Mouse (Mus musculus): ENCODE results near the gene Nr1i3. TPM values are rescaled to one million over a fixed set of nuclear protein-coding genes. Genes with fewer than 3 reads are reported as not detected.

Nr1i3 gene
- polyA plus RNA-seq, 1 experiment = 0.80 TPM

DNA sequence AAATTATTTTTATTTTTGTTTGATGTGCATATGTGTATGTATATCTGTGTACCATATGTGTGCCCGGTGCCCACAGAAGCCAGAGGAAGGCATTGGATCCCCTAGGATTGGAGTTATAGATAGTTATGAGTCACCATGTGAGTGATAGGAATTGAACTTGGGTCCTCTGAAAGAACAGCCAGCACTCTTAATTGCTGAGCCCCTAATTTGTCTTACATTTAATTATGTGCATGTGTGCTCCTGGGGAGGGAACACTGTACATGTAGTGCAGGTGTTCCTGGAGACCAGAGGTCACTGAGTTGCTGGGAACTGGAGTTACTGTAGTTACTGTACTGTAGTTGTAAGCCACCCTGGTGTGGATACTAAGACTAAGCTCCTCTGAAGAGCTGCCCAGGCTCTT is 13.0 kb upstream of the Nr1i3 start:
- Histone ChIP-seq H3K27ac (ENCODE audit: control insufficient read depth, insufficient read depth, low read depth, low read length, poor library complexity) (no peak overlapping the region), H3K4me3 (replicated peaks; ENCODE audit: control insufficient read depth, low read depth, low read length) (no peak overlapping the region), H3K4me1 (ENCODE audit: control insufficient read depth, insufficient read depth, low read length) (no peaks in the 10 kb centered on the region)
- 85% methylated on average over 1 of the region's 1 CpGs for WGBS
- TF ChIP-seq POLR2A (IDR thresholded peaks at IDR 0.05; ENCODE audit: borderline replicate concordance, control insufficient read depth, low read depth, low read length) (no peak), CTCF (IDR thresholded peaks at IDR 0.05; ENCODE audit: control insufficient read depth, insufficient read depth, low read length) (no peak)

DNA sequence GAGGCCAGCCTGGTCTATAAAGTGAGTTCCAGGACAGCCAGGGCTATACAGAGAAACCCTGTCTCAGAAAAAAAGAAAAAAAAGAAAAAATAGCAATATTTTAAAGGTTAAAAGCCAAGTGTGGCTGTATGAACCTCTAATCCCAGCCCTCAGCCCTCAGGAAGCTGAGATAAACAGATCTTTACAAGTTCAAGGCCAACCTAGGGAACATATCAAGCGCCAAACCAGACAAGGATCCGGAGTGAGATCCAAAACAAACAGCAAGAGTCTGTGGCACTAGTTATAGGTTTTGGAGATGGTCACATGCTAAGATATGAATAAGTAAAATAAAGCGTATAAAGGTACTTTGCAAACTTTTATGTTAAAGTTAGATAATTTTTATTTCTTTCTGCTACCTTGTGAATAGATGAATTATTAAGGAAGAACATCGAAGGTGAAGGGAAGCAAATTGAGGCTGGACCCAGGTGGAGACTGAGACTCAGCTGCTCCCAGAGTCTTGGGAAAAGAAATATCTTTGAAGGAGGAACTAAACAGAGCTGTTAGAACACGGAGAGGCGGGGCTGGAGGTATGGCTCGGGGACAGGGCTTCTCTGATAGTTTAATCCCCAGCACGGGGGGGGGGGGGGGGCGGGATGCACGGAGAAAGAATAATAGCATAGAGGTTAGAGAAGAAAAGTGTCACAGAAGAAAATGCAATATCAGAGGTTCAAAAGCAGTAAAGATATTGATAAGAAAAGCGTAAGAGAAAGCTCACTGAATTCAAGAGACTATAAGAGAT is 10.1 kb upstream of the Nr1i3 start:
- no peak overlapping the region for H3K4me3 ChIP-seq (replicated peaks; ENCODE audit: control insufficient read depth, low read depth, low read length)
- no peak for TF ChIP-seq CTCF (IDR thresholded peaks at IDR 0.05; ENCODE audit: control insufficient read depth, insufficient read depth, low read length)
- TF ChIP-seq POLR2A (IDR thresholded peaks at IDR 0.05; ENCODE audit: borderline replicate concordance, control insufficient read depth, low read depth, low read length) = no peak
- 42% methylated on average over 10 of the region's 11 CpGs for WGBS
- no peak overlapping the region for H3K27ac ChIP-seq (ENCODE audit: control insufficient read depth, insufficient read depth, low read depth, low read length, poor library complexity)
- no peaks in the 10 kb centered on the region for H3K4me1 ChIP-seq (ENCODE audit: control insufficient read depth, insufficient read depth, low read length)

DNA sequence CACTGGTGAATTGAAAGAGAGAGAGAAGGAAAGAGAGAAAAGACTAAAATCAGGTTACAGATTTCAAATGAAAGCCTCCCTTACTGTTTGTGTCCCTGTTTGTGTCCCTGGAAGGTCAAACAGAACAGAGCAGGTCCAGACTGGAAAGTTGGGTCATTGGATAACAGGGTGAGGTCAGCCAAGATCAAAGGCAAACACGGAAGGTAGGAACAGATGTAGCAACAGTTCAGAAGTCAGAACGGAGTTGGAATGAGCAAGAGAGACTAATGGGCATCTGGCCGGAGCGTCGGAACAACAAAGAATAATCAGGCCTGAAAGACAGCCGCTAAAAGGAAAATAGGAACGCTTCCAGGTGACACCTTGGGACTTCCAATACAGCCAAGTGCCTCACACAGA is 9.5 kb upstream of the Nr1i3 start:
- WGBS = 91% methylated on average over 7 of the region's 7 CpGs
- H3K4me1 ChIP-seq (ENCODE audit: control insufficient read depth, insufficient read depth, low read length) = no peaks in the 10 kb centered on the region
- TF ChIP-seq POLR2A (IDR thresholded peaks at IDR 0.05; ENCODE audit: borderline replicate concordance, control insufficient read depth, low read depth, low read length) (no peak), CTCF (IDR thresholded peaks at IDR 0.05; ENCODE audit: control insufficient read depth, insufficient read depth, low read length) (no peak)
- no peak overlapping the region for H3K27ac ChIP-seq (ENCODE audit: control insufficient read depth, insufficient read depth, low read depth, low read length, poor library complexity)
- no peak overlapping the region for H3K4me3 ChIP-seq (replicated peaks; ENCODE audit: control insufficient read depth, low read depth, low read length)

DNA sequence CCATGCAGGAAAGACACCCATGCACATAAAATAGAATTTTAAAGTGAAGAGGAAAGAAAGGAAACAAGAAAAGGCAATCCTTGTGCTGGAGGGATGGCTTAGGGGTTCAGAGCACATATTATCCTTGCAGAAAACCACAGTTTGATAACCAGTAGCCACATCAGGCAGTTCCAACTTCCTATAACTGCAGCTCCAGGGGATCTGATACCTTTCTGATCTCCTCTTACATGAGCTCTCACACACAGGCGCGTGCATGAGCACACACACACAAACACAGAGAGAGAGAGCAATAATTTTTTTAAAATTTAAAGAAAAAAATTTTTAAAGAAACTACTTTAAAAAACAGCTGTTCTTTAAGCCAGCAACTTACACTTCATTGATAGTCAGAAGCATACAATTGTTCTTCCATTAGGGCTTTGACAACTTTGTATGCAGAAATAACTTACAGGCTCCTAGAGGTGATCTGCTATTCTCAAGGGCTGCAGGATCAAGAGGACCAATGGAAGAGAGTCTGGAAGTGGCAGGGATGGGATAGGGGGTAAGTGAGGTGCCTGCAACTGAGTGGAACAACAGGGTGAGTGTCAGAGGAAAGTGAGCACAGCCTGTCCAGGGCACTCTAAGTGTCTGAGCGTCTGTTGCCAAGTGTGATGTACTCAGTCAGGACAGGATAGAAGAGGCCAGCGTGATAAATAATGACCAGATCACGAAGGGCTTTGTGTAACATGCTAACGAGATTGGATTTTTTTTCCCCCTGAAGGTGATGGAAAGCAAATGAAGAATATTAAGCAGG is 7.9 kb upstream of the Nr1i3 start:
- no peak for TF ChIP-seq POLR2A (IDR thresholded peaks at IDR 0.05; ENCODE audit: borderline replicate concordance, control insufficient read depth, low read depth, low read length)
- TF ChIP-seq CTCF (IDR thresholded peaks at IDR 0.05; ENCODE audit: control insufficient read depth, insufficient read depth, low read length) = no peak
- H3K4me3 ChIP-seq (replicated peaks; ENCODE audit: control insufficient read depth, low read depth, low read length) = no peak overlapping the region
- no peak overlapping the region for H3K27ac ChIP-seq (ENCODE audit: control insufficient read depth, insufficient read depth, low read depth, low read length, poor library complexity)
- 58% methylated on average over 6 of the region's 6 CpGs for WGBS
- no peaks in the 10 kb centered on the region; the same call in 1 of the 2 replicates for H3K4me1 ChIP-seq (ENCODE audit: control insufficient read depth, insufficient read depth, low read length)

DNA sequence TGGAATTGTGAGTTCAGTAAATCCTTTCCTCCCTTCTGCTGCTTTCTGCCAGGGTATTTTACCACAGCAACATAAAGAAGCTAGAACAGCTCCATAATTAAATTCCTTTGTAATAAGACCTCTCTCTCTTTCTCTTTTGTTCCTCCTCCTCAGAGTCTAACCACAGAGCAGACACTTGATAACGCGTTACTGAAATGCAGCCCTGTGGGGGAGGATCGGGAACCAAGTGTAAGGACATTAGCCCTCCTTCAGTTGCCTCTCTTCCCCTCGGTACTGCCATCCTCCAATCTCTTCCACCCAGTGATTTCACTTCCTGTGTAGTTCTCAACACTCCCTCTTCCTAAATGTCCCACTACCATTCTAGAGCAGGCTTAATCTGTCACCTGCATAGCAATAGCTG is 4.4 kb upstream of the Nr1i3 start:
- TF ChIP-seq POLR2A (IDR thresholded peaks at IDR 0.05; ENCODE audit: borderline replicate concordance, control insufficient read depth, low read depth, low read length) = no peak
- no peak for TF ChIP-seq CTCF (IDR thresholded peaks at IDR 0.05; ENCODE audit: control insufficient read depth, insufficient read depth, low read length)
- Histone ChIP-seq H3K4me3 (replicated peaks; ENCODE audit: control insufficient read depth, low read depth, low read length) (no peak overlapping the region), H3K27ac (ENCODE audit: control insufficient read depth, insufficient read depth, low read depth, low read length, poor library complexity) (no peak overlapping the region), H3K4me1 (ENCODE audit: control insufficient read depth, insufficient read depth, low read length) (no peaks in the 10 kb centered on the region; the same call in 1 of the 2 replicates)
- WGBS = 8% methylated on average over 4 of the region's 4 CpGs

DNA sequence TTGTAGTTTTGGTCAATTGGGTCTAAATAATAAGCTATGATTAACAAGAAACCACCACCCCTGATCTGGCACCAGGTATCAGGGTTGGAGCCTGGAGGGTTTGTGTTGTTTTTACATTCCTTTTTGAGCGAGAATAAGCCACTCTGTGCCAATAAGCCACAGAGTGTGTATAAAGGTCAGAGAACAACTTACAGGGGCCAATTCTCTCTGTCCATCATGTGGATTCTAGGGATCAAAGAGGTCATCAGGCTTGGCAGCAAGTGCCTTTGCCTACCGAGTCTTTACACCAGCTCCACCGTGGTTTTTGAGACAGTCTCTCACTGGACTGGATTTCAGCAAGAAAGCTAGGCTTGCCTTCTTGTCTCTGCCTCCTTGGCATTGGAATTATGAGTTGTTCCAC is 916 bp upstream of the Nr1i3 start:
- TF ChIP-seq POLR2A (IDR thresholded peaks at IDR 0.05; ENCODE audit: borderline replicate concordance, control insufficient read depth, low read depth, low read length) (no peak), CTCF (IDR thresholded peaks at IDR 0.05; ENCODE audit: control insufficient read depth, insufficient read depth, low read length) (no peak)
- no peaks in the 10 kb centered on the region; the same call in 1 of the 2 replicates for H3K4me1 ChIP-seq (ENCODE audit: control insufficient read depth, insufficient read depth, low read length)
- H3K27ac ChIP-seq (ENCODE audit: control insufficient read depth, insufficient read depth, low read depth, low read length, poor library complexity) = no peak overlapping the region
- WGBS = 78% methylated on average over 3 of the region's 3 CpGs
- no peak overlapping the region for H3K4me3 ChIP-seq (replicated peaks; ENCODE audit: control insufficient read depth, low read depth, low read length)

DNA sequence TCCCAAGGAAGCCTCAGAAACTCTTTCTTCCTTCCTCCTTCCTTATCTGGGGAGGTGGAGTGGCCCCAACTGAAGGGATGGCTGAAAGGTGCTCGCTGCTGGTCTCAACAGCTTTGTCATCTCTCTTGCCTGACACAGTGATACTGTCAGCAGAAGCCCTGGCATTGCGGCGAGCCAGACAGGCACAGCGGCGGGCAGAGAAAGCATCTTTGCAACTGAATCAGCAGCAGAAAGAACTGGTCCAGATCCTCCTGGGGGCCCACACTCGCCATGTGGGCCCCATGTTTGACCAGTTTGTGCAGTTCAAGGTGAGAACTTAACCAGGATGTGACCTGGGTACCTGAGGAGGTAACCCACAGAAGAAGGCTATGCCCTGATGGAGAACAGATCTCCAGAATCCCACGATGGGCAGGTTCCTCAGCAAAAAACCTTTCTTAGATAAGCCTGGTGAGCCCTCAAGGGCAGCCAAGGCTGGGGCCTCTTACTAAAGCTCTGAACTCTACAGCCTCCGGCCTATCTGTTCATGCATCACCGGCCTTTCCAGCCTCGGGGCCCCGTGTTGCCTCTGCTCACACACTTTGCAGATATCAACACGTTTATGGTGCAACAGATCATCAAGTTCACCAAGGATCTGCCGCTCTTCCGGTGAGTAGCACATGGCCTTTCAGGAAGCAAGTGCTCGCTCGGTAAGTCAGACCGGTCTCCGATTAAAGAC is 2.6 kb downstream of the Nr1i3 start:
- Histone ChIP-seq H3K4me1 (ENCODE audit: control insufficient read depth, insufficient read depth, low read length) (peaks cover 1% of the 10 kb centered on the region; the same call in 1 of the 2 replicates), H3K27ac (ENCODE audit: control insufficient read depth, insufficient read depth, low read depth, low read length, poor library complexity) (no peak overlapping the region), H3K4me3 (replicated peaks; ENCODE audit: control insufficient read depth, low read depth, low read length) (no peak overlapping the region)
- 69% methylated on average over 18 of the region's 18 CpGs for WGBS
- TF ChIP-seq CTCF (IDR thresholded peaks at IDR 0.05; ENCODE audit: control insufficient read depth, insufficient read depth, low read length) (no peak), POLR2A (IDR thresholded peaks at IDR 0.05; ENCODE audit: borderline replicate concordance, control insufficient read depth, low read depth, low read length) (no peak)

DNA sequence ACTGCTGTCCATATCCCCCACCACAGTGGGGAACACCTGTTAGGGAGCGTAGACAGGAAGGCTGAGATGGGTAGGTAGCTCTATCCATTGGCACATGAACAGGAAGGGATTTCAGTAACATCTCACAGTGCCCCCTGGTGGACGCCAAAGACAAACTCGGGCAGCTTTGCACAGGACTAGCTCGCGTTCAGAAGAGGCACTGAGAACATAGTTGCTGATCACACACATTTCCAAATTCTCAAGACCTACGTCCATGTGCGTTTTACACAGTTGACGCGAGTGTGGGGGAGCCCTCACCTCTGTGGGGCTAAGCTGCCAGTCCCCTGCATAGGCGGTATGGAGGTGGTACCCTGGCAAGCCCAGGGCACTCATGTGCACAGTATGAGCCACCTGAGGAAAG is 7.1 kb downstream of the Nr1i3 start:
- Histone ChIP-seq H3K4me3 (replicated peaks; ENCODE audit: control insufficient read depth, low read depth, low read length) (no peak overlapping the region), H3K4me1 (ENCODE audit: control insufficient read depth, insufficient read depth, low read length) (peaks cover 3% of the 10 kb centered on the region), H3K27ac (ENCODE audit: control insufficient read depth, insufficient read depth, low read depth, low read length, poor library complexity) (no peak overlapping the region)
- TF ChIP-seq CTCF (IDR thresholded peaks at IDR 0.05; ENCODE audit: control insufficient read depth, insufficient read depth, low read length) (peak; percentile 88), POLR2A (IDR thresholded peaks at IDR 0.05; ENCODE audit: borderline replicate concordance, control insufficient read depth, low read depth, low read length) (no peak)
- 10% methylated on average over 10 of the region's 10 CpGs for WGBS

Measured in bone marrow, adult 2 months (tissue).